Mouse (Mus musculus) liver, embryonic 16.5 days (tissue): ENCODE measurements around the gene Nrp2. TPM values are rescaled to one million over a fixed set of nuclear protein-coding genes. Genes with fewer than 3 reads are reported as not detected.

Source experiments
- ATAC-seq: fragments of 200-750 bp; cut with Nextera tagmentation; 2 replicates; pipeline ENCODE4 v1.8.0; 2017; ENCODE audit warnings: low read depth, mild to moderate bottlenecking, moderate number of reproducible peaks, moderate library complexity
- H3K27ac ChIP-seq: fragments of 300-500 bp; sonication (generic); 2 replicates; pipeline ENCODE4 v1.5.1; 2014; ENCODE audit warnings: mild to moderate bottlenecking, low read length
- H3K27me3 ChIP-seq: fragments of 300-500 bp; sonication (generic); 2 replicates; pipeline ENCODE4 v1.6.1; 2014; ENCODE audit warnings: low read depth, low read length, mixed read lengths; ENCODE audit not compliant: control insufficient read depth, insufficient read depth
- H3K36me3 ChIP-seq: fragments of 300-500 bp; sonication (generic); 2 replicates; pipeline ENCODE4 v1.6.1; 2014; ENCODE audit warnings: mild to moderate bottlenecking; ENCODE audit not compliant: control insufficient read depth, insufficient read depth
- H3K4me1 ChIP-seq: fragments of 300-500 bp; sonication (generic); 2 replicates; pipeline ENCODE4 v1.6.1; 2014; ENCODE audit warnings: low read depth, low read length, mixed read lengths; ENCODE audit not compliant: control insufficient read depth
- H3K4me2 ChIP-seq: fragments of 300-500 bp; sonication (generic); 2 replicates; pipeline ENCODE4 v1.6.1; 2014; ENCODE audit warnings: low read depth, low read length, mixed read lengths
- H3K4me3 ChIP-seq: fragments of 300-500 bp; sonication (generic); 2 replicates; pipeline ENCODE4 v1.5.1; 2014; ENCODE audit warnings: low read depth, mild to moderate bottlenecking, low read length
- H3K9ac ChIP-seq: fragments of 300-500 bp; sonication (generic); 2 replicates; pipeline ENCODE4 v1.6.1; 2014; ENCODE audit warnings: low read depth, low read length
- H3K9me3 ChIP-seq: fragments of 300-500 bp; sonication (generic); replicated peaks from 2 replicates; pipeline ENCODE4 v1.6.1; 2016; ENCODE audit warnings: low read length; ENCODE audit not compliant: control insufficient read depth
- WGBS: fragments of 180-500 bp; shearing (Covaris S2); extraction: QIAGEN DNeasy Blood & Tissue Kit; methylation state at CpG from one replicate; pipeline ENCODE4 v1.1.7; 2014; ENCODE audit not compliant: insufficient replicate concordance; 5-methylcytosine and 5-hydroxymethylcytosine counted together
- polyA plus RNA-seq: library from polyadenylated mRNA; unstranded; fragments of >200 nt; fragmentation: Nextera tagmentation; extraction: Ambion mirVana; gene quantifications from 2 replicates; pipeline ENCODE4 v1.2.1, GENCODE M21; 2015

Gene Nrp2
- polyA plus RNA-seq, 1 experiment from 2014 or later: 0.91 TPM

DNA sequence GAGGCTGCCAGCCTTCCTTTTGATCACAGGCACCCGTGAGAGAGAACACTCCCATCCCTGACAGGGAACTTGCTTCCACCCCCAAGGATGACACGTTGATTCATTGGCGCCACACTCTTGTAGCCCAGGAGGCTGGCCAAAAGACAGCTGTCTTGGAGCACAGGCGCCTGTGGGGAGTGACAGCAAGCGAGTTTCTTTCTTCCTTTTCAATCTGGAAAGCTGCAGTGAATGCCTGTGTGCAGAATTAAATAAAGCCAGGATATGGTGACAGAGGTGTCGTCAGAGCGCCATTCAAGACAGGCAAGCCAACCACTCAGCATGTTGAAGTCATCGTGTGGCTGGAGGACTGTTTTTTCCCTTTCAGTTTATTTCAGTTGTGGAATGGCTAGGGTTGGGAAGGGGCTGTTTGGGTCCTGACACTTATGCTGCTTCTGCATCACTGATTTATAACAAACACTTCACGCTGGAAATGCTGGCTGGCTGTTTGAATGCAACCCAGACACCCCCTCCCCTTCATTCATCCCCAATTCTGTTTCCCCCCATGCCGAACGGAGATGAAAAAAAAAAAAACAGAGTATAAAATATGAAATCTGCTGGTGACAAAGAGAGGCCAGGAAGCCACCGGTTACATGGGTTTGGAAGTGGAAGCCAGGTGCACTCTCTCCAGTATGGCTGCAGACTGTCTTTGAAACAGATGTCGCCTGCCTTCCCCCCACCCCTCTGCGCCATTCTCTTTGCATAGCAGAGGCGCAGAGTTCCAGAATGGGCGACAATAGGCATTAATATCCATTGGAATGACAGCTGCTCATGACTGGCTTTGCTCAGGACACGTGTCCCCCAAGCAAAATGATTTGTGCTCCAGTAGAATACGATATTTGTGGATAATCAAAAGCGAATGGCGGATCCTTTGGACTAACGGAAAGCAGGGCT, 20.4 kb upstream of the Nrp2 start:
- H3K9me3 ChIP-seq: no peaks in the 10 kb centered on the region
- H3K36me3 ChIP-seq: no peaks in the 10 kb centered on the region
- H3K9ac ChIP-seq: no peak overlapping the region
- no peaks in the 10 kb centered on the region for H3K4me1 ChIP-seq
- WGBS: 62% methylated on average over 21 of the region's 21 CpGs
- ATAC-seq: no peak
- no peak overlapping the region for H3K4me2 ChIP-seq
- H3K4me3 ChIP-seq: no peak overlapping the region
- H3K27ac ChIP-seq: no peak overlapping the region
- no peaks in the 10 kb centered on the region for H3K27me3 ChIP-seq

GRCm38 (mm10) chr1:62683498-62683897, 19.6 kb upstream of the Nrp2 start:
- H3K36me3 ChIP-seq: no peaks in the 10 kb centered on the region
- 74% methylated on average over 2 of the region's 2 CpGs for WGBS
- no peak for ATAC-seq
- no peak overlapping the region for H3K27ac ChIP-seq
- no peaks in the 10 kb centered on the region for H3K4me1 ChIP-seq
- no peaks in the 10 kb centered on the region for H3K9me3 ChIP-seq
- H3K9ac ChIP-seq: no peak overlapping the region
- H3K27me3 ChIP-seq: no peaks in the 10 kb centered on the region
- no peak overlapping the region for H3K4me3 ChIP-seq
- no peak overlapping the region for H3K4me2 ChIP-seq

GRCm38 (mm10) chr1:62687511-62687910, 15.6 kb upstream of the Nrp2 start:
- Histone ChIP-seq H3K27me3 (no peaks in the 10 kb centered on the region), H3K9me3 (no peaks in the 10 kb centered on the region), H3K27ac (no peak overlapping the region), H3K36me3 (no peaks in the 10 kb centered on the region), H3K4me1 (no peaks in the 10 kb centered on the region), H3K4me2 (no peak overlapping the region), H3K9ac (no peak overlapping the region), H3K4me3 (no peak overlapping the region)
- no peak for ATAC-seq
- WGBS: 59% methylated on average over 8 of the region's 8 CpGs

GRCm38 (mm10) chr1:62691175-62691574, 11.9 kb upstream of the Nrp2 start:
- 31% methylated on average over 6 of the region's 6 CpGs for WGBS
- no peak overlapping the region for H3K27ac ChIP-seq
- no peaks in the 10 kb centered on the region for H3K27me3 ChIP-seq
- H3K4me3 ChIP-seq: no peak overlapping the region
- H3K4me1 ChIP-seq: no peaks in the 10 kb centered on the region
- no peak for ATAC-seq
- H3K9me3 ChIP-seq: no peaks in the 10 kb centered on the region
- H3K9ac ChIP-seq: no peak overlapping the region
- H3K36me3 ChIP-seq: no peaks in the 10 kb centered on the region
- no peak overlapping the region for H3K4me2 ChIP-seq

GRCm38 (mm10) chr1:62696312-62696982, 6.6 kb upstream of the Nrp2 start:
- Histone ChIP-seq H3K9ac (no peak overlapping the region), H3K9me3 (no peaks in the 10 kb centered on the region), H3K4me3 (no peak overlapping the region), H3K27me3 (peaks cover 5% of the 10 kb centered on the region), H3K4me1 (no peaks in the 10 kb centered on the region), H3K4me2 (no peak overlapping the region), H3K27ac (no peak overlapping the region), H3K36me3 (no peaks in the 10 kb centered on the region)
- ATAC-seq: no peak
- 32% methylated on average over 6 of the region's 6 CpGs for WGBS

- peaks cover 10% of the 10 kb centered on the region for H3K27me3 ChIP-seq
- H3K4me1 ChIP-seq: no peaks in the 10 kb centered on the region
- no peak overlapping the region for H3K4me2 ChIP-seq
- WGBS: 14% methylated on average over 9 of the region's 9 CpGs
- no peak for ATAC-seq
- no peaks in the 10 kb centered on the region for H3K9me3 ChIP-seq
- H3K36me3 ChIP-seq: no peaks in the 10 kb centered on the region
- H3K9ac ChIP-seq: no peak overlapping the region
- no peak overlapping the region for H3K4me3 ChIP-seq
- no peak overlapping the region for H3K27ac ChIP-seq
Measured at GRCm38 (mm10) chr1:62696983-62697341, 6.1 kb upstream of the Nrp2 start.

- H3K36me3 ChIP-seq: no peaks in the 10 kb centered on the region
- 54% methylated on average over 3 of the region's 3 CpGs for WGBS
- H3K4me1 ChIP-seq: no peaks in the 10 kb centered on the region; the same call in 1 of the 2 replicates
- H3K27ac ChIP-seq: no peak overlapping the region
- no peak overlapping the region for H3K9ac ChIP-seq
- no peak overlapping the region for H3K4me2 ChIP-seq
- H3K4me3 ChIP-seq: no peak overlapping the region
- H3K27me3 ChIP-seq: peaks cover 14% of the 10 kb centered on the region
- no peak for ATAC-seq
- H3K9me3 ChIP-seq: no peaks in the 10 kb centered on the region
Measured at GRCm38 (mm10) chr1:62697353-62697752, 5.7 kb upstream of the Nrp2 start.

GRCm38 (mm10) chr1:62699801-62700200, 3.3 kb upstream of the Nrp2 start:
- H3K4me1 ChIP-seq: peaks cover 5% of the 10 kb centered on the region
- H3K9ac ChIP-seq: no peak overlapping the region
- no peaks in the 10 kb centered on the region for H3K9me3 ChIP-seq
- WGBS: 53% methylated on average over 4 of the region's 4 CpGs
- H3K36me3 ChIP-seq: no peaks in the 10 kb centered on the region
- peaks cover 39% of the 10 kb centered on the region for H3K27me3 ChIP-seq
- H3K4me3 ChIP-seq: no peak overlapping the region
- no peak for ATAC-seq
- no peak overlapping the region for H3K27ac ChIP-seq
- H3K4me2 ChIP-seq: no peak overlapping the region
